Mouse (Mus musculus): ENCODE measurements at regions not wholly inside any gene's neighbourhood (a gene's known extent, or its start where the extent isn't known, plus 50 kb on each side); places are given as distances from the start of the nearest gene placed in this dataset.

- DNase-seq (ENCODE audit: low spot score in 2 of 2): no peak
These were observed 81.6 kb upstream of the Stx16 start for GRCm38 (mm10) chr2:173994301-173995073.

DNA sequence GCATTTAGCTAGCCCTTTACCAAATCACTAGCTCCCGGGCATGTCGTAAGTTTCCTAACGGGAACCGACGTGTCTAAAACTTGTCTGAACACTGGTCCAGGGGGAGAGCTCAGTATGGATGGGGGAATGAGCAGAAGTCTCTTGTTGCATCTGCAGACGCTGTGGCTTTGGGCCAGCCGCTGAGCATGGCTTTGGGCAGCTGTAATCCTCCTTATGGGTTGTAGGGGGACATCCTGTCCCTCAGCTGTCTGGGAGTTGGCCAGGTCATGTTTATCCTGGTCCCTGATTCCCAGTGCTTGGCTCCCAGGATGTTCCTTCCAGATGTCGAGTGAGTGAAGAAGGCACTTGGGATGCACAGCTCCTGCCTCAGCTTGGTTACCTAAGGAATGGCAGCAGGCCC lies 71.4 kb upstream of the Stx16 start:
- no peak for DNase-seq (ENCODE audit: low spot score in 2 of 2)

- DNase-seq (ENCODE audit: low spot score in 2 of 2): no peak
These were observed 68.1 kb upstream of the Stx16 start for GRCm38 (mm10) chr2:174007976-174008349.

DNA sequence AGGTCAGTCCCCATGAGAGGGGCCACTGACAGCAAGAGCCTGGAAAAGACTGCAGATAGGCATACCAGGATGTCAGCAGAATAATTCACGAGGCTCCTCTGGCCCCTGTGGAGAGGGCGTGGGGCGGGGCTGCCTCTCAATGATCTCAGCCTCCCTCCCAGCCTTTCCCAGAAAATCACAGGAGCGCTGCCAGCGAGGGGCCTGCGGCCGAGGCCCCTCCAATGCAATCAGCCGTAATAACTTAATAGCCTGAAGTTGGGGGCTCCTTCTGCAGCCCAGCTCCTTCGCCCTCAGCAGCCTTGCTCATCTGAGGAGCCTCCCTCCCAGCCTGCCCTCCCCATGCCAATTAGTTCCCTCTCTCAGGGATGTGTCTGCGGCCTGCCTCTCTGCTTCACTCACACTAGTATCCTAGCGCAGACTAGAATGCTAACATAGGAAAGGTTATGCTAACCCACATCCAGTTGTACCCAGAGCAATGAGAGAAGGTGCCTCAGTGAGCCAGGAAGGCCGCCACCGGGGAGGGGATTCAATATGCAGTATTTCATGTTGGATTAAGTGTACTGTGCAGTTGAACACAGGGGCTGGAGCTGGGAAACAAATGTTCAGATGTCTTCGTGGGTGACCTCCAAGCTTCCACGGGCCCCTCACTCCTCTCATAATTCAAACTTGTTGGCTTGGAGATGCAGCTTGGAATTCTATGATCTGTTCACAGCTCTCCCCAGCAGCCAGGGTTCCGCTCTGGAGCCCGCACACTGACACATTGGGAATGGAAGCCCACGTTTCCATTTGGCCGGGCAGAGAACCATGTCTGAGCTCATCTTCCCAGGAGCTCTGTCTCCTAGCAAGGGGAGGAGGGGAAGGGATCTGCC lies 67.5 kb upstream of the Stx16 start:
- DNase-seq (ENCODE audit: low spot score in 2 of 2): peak; percentile 70 to 79

DNA sequence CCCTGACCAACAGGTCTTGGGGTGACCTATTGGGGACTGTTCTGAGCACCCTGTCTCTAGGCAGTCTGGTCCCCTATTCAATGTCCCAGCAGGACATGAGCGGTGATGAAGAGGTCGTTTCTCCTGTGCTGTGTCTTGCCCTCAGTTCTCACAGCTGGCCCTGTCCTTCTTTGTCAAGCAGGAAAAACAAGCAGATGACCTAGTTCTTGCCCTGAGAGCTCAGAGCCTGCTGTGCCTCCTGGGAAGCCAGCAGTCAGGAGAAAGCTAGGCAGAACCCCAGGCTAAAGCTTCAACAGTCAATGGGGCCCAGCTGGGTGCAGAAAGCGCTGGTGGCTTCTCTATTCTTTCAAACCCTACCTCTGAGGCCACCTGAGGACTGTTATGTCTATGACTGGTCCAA lies 66.1 kb upstream of the Stx16 start:
- DNase-seq (ENCODE audit: low spot score in 2 of 2): no peak

GRCm38 (mm10) chr2:174011399-174011798 lies 64.7 kb upstream of the Stx16 start:
- DNase-seq (ENCODE audit: low spot score in 2 of 2): no peak

GRCm38 (mm10) chr2:174014361-174014760 lies 61.7 kb upstream of the Stx16 start:
- DNase-seq (ENCODE audit: low spot score in 2 of 2): peak in 1 of 2 experiments; percentile 43

GRCm38 (mm10) chr2:174015283-174015682 lies 60.8 kb upstream of the Stx16 start:
- DNase-seq (ENCODE audit: low spot score in 2 of 2): peak in 1 of 2 experiments; percentile 56

DNA sequence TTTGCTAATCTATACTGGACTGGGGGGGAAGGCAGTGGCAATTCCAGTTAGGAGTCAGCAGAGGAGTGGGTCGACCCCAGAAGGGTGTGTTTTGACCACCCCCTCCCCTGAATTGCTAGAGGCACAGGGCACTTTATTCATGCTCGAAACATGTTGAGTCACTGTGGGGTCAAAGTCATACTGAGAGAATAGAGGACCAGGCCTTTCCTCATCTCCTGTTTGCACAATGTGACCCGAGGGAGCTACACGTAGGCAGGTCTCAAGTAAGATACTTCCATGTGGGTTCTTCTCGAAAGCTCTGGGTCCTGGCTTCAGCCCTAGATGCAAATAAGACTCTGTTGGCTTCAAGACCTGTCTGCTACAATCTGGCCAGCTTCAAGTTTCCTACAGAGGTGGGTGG lies 60.0 kb upstream of the Stx16 start:
- peak in 1 of 2 experiments; percentile 28 for DNase-seq (ENCODE audit: low spot score in 2 of 2)

DNA sequence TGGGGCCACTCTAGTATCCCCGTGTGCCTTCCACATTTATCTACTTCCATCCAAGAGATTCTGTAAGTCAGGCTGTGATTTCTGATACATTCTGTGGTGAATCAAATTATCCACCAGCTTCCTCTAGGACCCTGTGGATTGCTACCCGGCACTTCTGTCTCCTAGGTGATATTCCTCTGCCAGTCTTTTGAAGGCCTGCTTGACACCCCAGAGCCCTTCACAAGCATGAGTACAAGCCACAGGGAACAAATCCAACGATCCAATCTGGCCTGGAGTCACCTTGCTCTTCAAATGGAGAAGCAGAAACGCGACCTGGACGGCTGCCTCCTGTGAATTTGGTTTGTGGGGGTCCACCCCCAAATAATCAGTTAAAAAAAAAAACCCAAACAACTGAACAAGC lies 59.1 kb upstream of the Stx16 start:
- DNase-seq (ENCODE audit: low spot score in 2 of 2): no peak

- DNase-seq (ENCODE audit: low spot score in 2 of 2): no peak
These were observed 58.5 kb upstream of the Stx16 start for GRCm38 (mm10) chr2:174017596-174017995.

DNA sequence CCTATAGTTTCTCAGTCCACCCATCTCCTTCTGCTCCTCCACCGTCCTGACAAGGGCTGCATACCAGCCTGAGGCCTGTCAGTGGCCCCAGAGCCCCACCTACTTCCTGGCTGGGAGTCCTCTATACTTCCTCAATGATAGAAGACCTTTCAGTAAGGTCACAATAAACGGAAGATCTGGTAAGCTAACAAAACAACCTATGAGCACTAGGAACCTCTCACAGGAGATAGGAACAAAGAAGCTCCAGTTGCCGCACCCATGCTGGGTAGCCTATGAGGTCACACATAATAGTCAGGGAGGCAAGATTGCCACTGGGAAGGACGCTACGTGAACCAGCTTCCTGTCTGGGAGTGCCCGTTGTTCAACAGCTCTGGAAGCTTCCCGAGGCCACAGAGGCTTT lies 58.1 kb upstream of the Stx16 start:
- no peak for DNase-seq (ENCODE audit: low spot score in 2 of 2)

DNA sequence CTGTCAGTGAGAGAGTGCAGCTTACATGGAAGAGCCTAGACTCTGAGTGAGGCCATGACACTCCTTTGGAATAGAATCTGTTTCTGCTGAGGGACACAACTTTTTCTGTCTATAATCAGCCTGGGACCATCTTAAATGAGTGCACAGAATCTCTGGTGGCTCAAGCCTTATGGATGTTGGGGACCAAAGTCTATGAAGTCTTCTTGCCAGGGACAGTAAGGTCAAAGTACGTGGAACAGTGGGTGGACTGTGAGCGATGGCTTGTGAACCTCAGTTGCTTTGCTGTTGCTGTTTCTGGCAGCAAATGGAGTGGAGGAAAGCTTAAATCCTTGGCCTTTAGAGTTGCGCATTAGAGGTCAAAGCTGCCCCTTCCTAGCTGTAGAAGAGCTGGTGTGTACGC lies 57.1 kb upstream of the Stx16 start:
- DNase-seq (ENCODE audit: low spot score in 2 of 2): no peak

DNA sequence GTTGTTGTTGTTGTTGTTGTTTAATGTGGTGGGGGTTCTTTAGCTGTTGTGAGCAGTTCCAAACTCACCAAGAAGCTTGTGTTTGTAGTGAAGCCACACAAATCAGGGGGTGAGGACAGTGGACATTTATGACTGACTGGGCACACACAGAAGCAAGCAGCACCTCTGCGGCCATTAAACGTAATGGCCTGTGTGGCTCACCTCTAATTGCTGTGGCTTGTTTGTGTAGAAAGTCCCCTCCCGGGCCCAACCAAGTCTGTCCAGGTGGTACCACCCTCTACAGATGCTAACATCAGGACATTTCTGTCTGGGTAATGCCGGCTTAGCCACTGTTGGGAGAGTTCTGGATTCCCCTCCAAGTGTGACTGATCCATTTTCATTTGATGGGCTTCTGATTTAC lies 56.1 kb upstream of the Stx16 start:
- DNase-seq (ENCODE audit: low spot score in 2 of 2): no peak

- DNase-seq (ENCODE audit: low spot score in 2 of 2): no peak
These were observed 55.7 kb upstream of the Stx16 start for GRCm38 (mm10) chr2:174020447-174020846.

- no peak for DNase-seq (ENCODE audit: low spot score in 2 of 2)
These were observed 54.6 kb upstream of the Stx16 start for GRCm38 (mm10) chr2:174021538-174021937.

DNA sequence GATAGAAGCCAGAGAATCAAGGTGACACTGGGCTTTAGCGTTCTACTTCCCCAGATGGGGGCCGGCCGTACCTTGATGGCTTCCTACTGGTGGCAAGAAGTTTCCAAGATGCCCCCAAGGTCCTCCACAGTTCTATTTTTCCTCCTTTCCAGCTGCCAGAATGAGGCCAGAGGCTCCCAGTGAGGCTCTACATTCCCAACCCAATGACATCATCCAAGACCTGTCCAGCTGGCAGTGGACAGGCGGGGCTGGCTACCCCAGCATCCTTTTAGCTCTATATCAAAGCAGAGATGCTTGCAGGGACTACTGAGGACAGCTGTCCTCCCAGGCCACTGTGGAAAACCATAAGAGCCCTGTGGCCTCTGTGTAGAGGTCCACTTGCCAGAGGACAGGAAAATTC lies 53.8 kb upstream of the Stx16 start:
- no peak for DNase-seq (ENCODE audit: low spot score in 2 of 2)

DNA sequence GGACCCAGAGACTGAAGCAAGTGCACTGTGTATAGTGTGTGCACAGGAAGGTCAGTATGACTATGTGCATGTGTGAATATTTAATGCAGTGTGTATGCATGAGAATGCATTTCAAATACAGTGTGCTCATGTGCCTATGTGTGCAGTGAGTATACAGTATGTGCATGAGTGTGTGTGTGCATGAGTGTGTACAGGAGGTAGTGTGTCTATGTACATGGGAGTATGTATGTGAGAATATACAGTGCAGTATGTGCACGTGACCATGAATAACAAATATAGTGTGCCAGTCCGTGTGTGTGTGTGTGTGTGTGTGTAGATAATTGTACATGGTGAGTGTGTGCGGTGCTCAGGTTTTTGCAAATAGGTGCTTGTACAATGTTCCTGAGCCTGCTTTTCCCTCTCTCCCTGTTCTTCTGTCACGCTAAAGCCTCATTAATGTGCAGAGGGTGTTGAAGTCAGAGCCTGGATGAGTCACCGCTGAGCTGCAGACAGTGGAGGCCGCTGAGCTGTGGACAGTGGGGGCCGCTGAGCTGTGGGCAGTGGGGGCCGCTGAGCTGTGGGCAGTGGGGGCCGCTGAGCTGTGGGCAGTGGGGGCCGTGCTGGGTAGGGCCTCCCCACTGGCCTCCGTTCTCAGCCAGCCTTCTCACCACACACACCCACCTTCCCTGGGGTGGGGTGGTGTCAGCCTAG lies 50.8 kb upstream of the Stx16 start:
- peak in 1 of 2 experiments; percentile 59 for DNase-seq (ENCODE audit: low spot score in 2 of 2)
